Mouse (Mus musculus) liver, embryonic 14.5 days (tissue): ENCODE data around the gene Pdcd2. TPM values are rescaled to one million over a fixed set of nuclear protein-coding genes. Genes with fewer than 3 reads are reported as not detected.

Source experiments
- ATAC-seq: fragments of 200-750 bp; cut with Nextera tagmentation; 2 replicates; pipeline ENCODE4 v1.8.0; 2017; ENCODE audit warnings: moderate number of reproducible peaks, mild to moderate bottlenecking, moderate library complexity; ENCODE audit not compliant: insufficient read depth
- DNase-seq, 3 experiments: peaks; one replicate each; pipeline ENCODE4 v3.0.0-alpha.2; 2012 to 2013; ENCODE audit warnings: low read depth in 3 of 3, low spot score in 3 of 3
- H3K27ac ChIP-seq: fragments of 300-500 bp; sonication (generic); 2 replicates; pipeline ENCODE4 v1.5.1; 2014; ENCODE audit warnings: moderate library complexity, mild to moderate bottlenecking, control low read depth, inconsistent platforms
- H3K27me3 ChIP-seq: fragments of 300-500 bp; sonication (generic); 2 replicates; pipeline ENCODE4 v1.6.1; 2014; ENCODE audit warnings: mild to moderate bottlenecking, low read length, moderate library complexity; ENCODE audit not compliant: control insufficient read depth, insufficient read depth
- H3K36me3 ChIP-seq: fragments of 300-500 bp; sonication (generic); replicated peaks from 2 replicates; pipeline ENCODE4 v1.6.1; 2014; ENCODE audit warnings: low read depth; ENCODE audit not compliant: control insufficient read depth, insufficient read depth
- H3K4me1 ChIP-seq, 2 experiments: fragments of 200-500 bp in 1 of 2; fragments of 300-500 bp in 1 of 2; sonication (generic) in 1 of 2; replicated peaks; 2 replicates each; pipeline ENCODE4 v1.6.1; 2012 to 2014; ENCODE audit warnings: antibody characterized with exemption in 1 of 2, inconsistent platforms in 1 of 2, low read length in 1 of 2; ENCODE audit not compliant: control insufficient read depth in 2 of 2, insufficient read depth in 2 of 2
- H3K4me2 ChIP-seq: fragments of 300-500 bp; sonication (generic); 2 replicates; pipeline ENCODE4 v1.6.1; 2014; ENCODE audit warnings: low read depth, mild to moderate bottlenecking, control low read depth, moderate library complexity
- H3K4me3 ChIP-seq, 2 experiments: fragments of 200-500 bp in 1 of 2; fragments of 300-500 bp in 1 of 2; sonication (generic) in 1 of 2; 2 replicates each; pipeline ENCODE4 v1.5.1; 2012 to 2014; ENCODE audit warnings: low read depth in 2 of 2, low read length in 2 of 2, mild to moderate bottlenecking in 2 of 2, control low read depth in 1 of 2, inconsistent platforms in 1 of 2, moderate library complexity in 1 of 2; ENCODE audit not compliant: insufficient read depth in 1 of 2
- H3K9ac ChIP-seq: fragments of 300-500 bp; sonication (generic); replicated peaks from 2 replicates; pipeline ENCODE4 v1.6.1; 2014; ENCODE audit warnings: mild to moderate bottlenecking, control low read depth, moderate library complexity
- H3K9me3 ChIP-seq: fragments of 300-500 bp; sonication (generic); 2 replicates; pipeline ENCODE4 v1.6.1; 2016; ENCODE audit warnings: low read length, mixed read lengths; ENCODE audit not compliant: control insufficient read depth
- CTCF ChIP-seq: IDR thresholded peaks from 2 replicates; pipeline ENCODE4 v1.5.1; 2016; ENCODE audit warnings: antibody characterized with exemption, low read depth, control low read depth
- EP300 ChIP-seq: IDR thresholded peaks from 2 replicates; pipeline ENCODE4 v1.6.1; 2016; ENCODE audit warnings: antibody characterized with exemption, low read depth
- WGBS: fragments of 180-500 bp; shearing (Covaris S2); extraction: QIAGEN DNeasy Blood & Tissue Kit; methylation state at CpG from one replicate; pipeline ENCODE4 v1.1.7; 2014; ENCODE audit not compliant: insufficient replicate concordance; 5-methylcytosine and 5-hydroxymethylcytosine counted together
- polyA plus RNA-seq, 2 experiments: library from polyadenylated mRNA; depleted of rRNA in 1 of 2; stranded (reverse) in 1 of 2; unstranded in 1 of 2; fragments of >200 nt; fragmentation: Nextera tagmentation in 1 of 2; extraction: Ambion mirVana in 1 of 2; gene quantifications; 2 replicates each; pipeline versions ENCODE4 v1.2.1 to v1.2.3; 2012 to 2014

The Pdcd2 gene
- polyA plus RNA-seq, 2 experiments: 11.7 to 20.5 TPM

- no peak overlapping the region for H3K9ac ChIP-seq
- H3K27me3 ChIP-seq: peaks cover 16% of the 10 kb centered on the region
- ATAC-seq: no peak
- no peak overlapping the region for H3K4me2 ChIP-seq
- no peaks in the 10 kb centered on the region for H3K36me3 ChIP-seq
- H3K4me1 ChIP-seq: no peaks in the 10 kb centered on the region
- no peaks in the 10 kb centered on the region for H3K9me3 ChIP-seq
- 57% methylated on average over 4 of the region's 4 CpGs for WGBS
- no peak overlapping the region for H3K27ac ChIP-seq
- TF ChIP-seq CTCF (no peak), EP300 (no peak)
- no peak for DNase-seq
- no peak overlapping the region for H3K4me3 ChIP-seq
Measured at GRCm38 (mm10) chr17:15540309-15540708, 13.2 kb upstream of the Pdcd2 start.

- Histone ChIP-seq H3K36me3 (no peaks in the 10 kb centered on the region), H3K4me3 (peak overlapping the region; percentile 9 to 30; a peak in 2 of 4 replicates), H3K4me2 (peak overlapping the region; percentile 52), H3K9me3 (no peaks in the 10 kb centered on the region), H3K27ac (no peak overlapping the region), H3K4me1 (no peaks in the 10 kb centered on the region), H3K9ac (no peak overlapping the region), H3K27me3 (peaks cover 18% of the 10 kb centered on the region)
- DNase-seq: no peak
- WGBS: 2% methylated on average over 33 of the region's 33 CpGs
- no peak for TF ChIP-seq CTCF
- TF ChIP-seq EP300: no peak
- no peak for ATAC-seq
Measured at GRCm38 (mm10) chr17:15536457-15536904, 9.4 kb upstream of the Pdcd2 start.

GRCm38 (mm10) chr17:15535943-15536342 lies 8.8 kb upstream of the Pdcd2 start:
- H3K27me3 ChIP-seq: peaks cover 18% of the 10 kb centered on the region
- no peaks in the 10 kb centered on the region for H3K4me1 ChIP-seq
- no peak for ATAC-seq
- no peak overlapping the region for H3K27ac ChIP-seq
- 11% methylated on average over 8 of the region's 8 CpGs for WGBS
- H3K4me3 ChIP-seq: no peak overlapping the region
- DNase-seq: no peak
- no peak for TF ChIP-seq EP300
- TF ChIP-seq CTCF: no peak
- H3K9ac ChIP-seq: no peak overlapping the region
- no peaks in the 10 kb centered on the region for H3K36me3 ChIP-seq
- H3K4me2 ChIP-seq: peak overlapping the region; percentile 52
- H3K9me3 ChIP-seq: no peaks in the 10 kb centered on the region

- peaks cover 18% of the 10 kb centered on the region for H3K27me3 ChIP-seq
- TF ChIP-seq CTCF: no peak
- no peak for TF ChIP-seq EP300
- 47% methylated on average over 11 of the region's 11 CpGs for WGBS
- no peaks in the 10 kb centered on the region for H3K36me3 ChIP-seq
- ATAC-seq (no peak), DNase-seq (no peak)
- H3K4me1 ChIP-seq: no peaks in the 10 kb centered on the region
- H3K4me3 ChIP-seq: no peak overlapping the region
- H3K9ac ChIP-seq: no peak overlapping the region
- no peak overlapping the region for H3K27ac ChIP-seq
- H3K4me2 ChIP-seq: no peak overlapping the region
- no peaks in the 10 kb centered on the region for H3K9me3 ChIP-seq
Measured at GRCm38 (mm10) chr17:15535162-15535800, 8.2 kb upstream of the Pdcd2 start.

GRCm38 (mm10) chr17:15530141-15530540 lies 3.0 kb upstream of the Pdcd2 start:
- ATAC-seq: no peak
- H3K36me3 ChIP-seq: no peaks in the 10 kb centered on the region
- H3K27me3 ChIP-seq: peaks cover under 1% of the 10 kb centered on the region; the same call in 1 of the 2 replicates
- H3K9ac ChIP-seq: no peak overlapping the region
- H3K9me3 ChIP-seq: no peaks in the 10 kb centered on the region
- DNase-seq: peak in 1 of 3 experiments; percentile 18
- TF ChIP-seq CTCF (peak; percentile 46), EP300 (no peak)
- peaks cover 6 to 11% of the 10 kb centered on the region in 2 experiments; a peak in 3 of 4 replicates for H3K4me1 ChIP-seq
- no peak overlapping the region for H3K4me3 ChIP-seq
- H3K4me2 ChIP-seq: no peak overlapping the region
- H3K27ac ChIP-seq: no peak overlapping the region
- 20% methylated on average over 5 of the region's 5 CpGs for WGBS
